Mouse (Mus musculus): ENCODE data around the gene Mylk.

DNA sequence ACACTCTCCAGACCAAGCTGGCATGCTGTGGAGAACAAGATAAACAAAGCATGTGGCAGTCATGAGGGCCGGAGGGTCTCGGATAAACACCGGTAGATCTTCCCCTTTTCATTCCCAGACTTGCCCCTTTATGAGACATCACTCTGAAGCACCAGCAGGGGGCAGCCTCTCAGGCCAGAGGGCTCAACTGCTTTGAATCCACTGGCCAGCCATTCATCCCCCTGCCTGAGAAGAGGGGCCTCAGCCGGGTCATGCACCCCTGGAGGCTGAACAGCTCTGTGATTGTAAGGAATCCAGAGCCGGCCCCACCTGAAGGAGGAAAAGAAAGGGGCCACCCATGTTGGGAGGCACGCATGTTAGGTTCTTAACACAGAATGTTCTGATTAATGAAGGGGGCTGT is 175.2 kb downstream of the Mylk start:
- TF ChIP-seq GATA1 (IDR thresholded peaks at IDR 0.05; ENCODE audit: low read length) (no peak), TAL1 (IDR thresholded peaks at IDR 0.05; ENCODE audit: low read length) (no peak)

All from erythroblast, embryonic 14.5 days (primary cell).